Mouse (Mus musculus) cerebellum, adult 9-10 months (tissue): ENCODE results near the gene 6430531B16Rik.

Experiments used
- DNase-seq: peaks from one replicate; pipeline ENCODE4 v3.0.0; 2022

The 6430531B16Rik gene

DNA sequence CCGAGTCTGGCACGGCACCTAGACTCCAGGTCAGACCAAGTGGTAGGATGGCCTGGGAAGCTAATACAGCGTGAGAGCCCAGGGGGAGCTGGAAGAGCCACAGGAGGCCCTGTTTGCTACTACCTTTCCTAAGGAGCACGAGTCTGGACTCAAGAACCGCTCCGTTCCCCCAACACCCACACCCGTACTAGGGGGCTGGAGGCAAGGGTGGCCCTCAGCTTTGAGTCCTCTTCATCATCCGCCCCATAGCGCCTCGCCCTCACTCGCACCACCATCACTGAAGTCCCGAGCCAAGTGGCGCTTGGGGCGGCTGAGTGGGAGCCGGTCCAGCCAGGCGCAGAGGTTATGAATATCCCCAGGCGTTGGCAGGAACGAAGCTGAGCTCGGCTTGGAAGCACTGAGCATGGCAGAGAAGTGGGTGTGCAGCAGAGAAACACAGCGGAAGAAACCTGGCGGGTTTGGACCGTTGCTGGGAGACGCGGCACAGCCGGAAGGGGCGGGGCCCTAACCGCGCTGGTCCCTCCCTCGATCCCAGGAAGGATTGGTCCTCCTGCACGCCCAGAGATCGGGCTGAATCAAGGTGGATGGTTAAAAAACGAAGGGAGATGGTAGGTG is at the start of gene 6430531B16Rik:
Gene 6430531B16Rik (minus strand): TSS at position 478 of the 615 bp plus-strand sequence.
- DNase-seq = peak; percentile 80

DNA sequence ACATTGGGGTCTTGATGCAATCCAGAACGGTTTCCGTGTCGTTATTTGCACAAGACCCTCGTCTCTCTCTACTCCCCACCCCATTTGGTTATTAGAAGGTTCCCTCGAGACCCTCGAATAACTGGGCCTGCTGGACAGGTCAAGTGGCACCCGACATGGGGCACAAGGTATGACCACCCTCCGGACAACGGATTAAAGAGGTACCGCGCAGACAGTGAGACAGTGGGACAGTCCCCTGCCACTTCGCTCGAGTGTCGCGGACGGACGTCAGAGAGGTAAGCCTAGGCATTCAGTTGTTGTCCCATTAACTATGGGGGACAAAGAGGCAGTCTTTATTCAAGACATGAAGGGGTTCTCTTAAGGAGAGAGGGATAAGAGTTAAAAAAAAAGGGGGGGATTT is 32.8 kb upstream of the 6430531B16Rik start:
- no peak for DNase-seq

DNA sequence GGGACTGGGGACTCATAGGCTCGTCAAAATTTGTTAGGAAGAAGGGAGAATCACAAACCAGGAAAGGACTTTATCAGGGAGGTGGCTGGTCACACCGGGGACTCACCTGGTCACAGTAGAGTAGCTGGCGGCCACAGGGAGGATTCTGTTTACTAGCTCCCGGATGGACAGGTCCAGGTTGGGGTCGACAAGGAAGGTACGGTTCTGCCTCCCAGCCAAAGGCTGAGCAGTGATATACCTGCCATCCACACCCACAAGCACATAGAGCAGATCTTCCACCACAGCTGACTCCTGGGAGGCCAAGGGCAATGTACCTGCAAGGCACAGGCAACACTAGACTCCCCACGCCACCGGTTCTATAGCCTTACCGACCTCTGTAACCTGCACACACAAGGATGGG is 29.2 kb upstream of the 6430531B16Rik start:
- DNase-seq = no peak

GRCm38 (mm10) chr7:140006861-140007611 is 28.5 kb upstream of the 6430531B16Rik start:
- DNase-seq = no peak

DNA sequence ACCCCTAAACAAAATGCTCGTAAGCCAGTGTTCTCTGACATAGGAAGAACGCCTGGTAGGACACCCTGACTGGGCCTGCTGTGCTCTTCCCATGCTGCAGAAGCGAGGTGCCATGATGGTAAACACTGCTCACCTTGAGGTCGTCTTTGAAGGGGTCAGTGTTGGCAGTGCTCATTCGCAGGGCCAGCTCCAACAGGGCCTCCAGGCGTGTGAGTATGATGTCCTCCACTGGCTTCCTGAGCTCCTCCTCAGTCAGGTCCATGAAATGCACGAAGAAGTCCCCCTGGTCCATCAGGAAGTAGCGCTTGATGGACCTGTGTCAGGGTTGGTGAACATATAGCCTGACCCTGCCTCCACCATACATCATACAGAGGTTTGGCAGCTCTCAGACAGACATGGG is 26.1 kb upstream of the 6430531B16Rik start:
- no peak for DNase-seq

DNA sequence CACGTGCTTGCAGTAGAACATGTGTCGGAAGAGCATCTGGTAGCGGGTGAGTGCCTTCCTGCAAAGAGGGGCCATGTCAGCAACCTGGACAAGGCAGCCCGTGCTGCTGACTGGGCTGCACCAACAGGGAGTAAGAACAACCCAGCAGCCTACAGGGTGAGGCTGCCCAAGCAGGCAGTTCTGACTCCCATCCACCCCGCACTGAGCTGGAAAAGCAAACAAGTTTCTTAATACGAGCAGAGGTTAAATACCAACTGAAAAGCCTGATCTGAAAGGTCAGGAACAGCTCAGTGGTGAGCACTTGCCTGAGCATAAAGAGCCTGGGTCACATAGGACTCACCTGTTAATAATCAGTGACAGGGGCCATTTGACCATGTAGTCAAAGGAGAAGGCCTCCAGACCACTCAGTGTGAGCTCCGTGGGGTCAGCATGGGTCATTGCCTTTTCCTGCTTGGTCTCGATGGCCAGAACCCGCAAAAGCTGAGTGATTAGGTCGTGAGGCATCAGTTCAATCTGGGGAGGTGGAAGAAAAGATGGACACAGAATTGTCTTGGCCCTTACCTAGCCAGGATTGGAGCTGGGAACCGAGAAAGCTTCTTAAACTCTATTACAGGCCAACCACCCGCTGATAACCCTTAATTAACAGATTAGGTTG is 22.7 kb upstream of the 6430531B16Rik start:
- DNase-seq = no peak

- DNase-seq = no peak
Measured at GRCm38 (mm10) chr7:139998691-139999350, 20.3 kb upstream of the 6430531B16Rik start.

- DNase-seq = peak; percentile 71
Measured at GRCm38 (mm10) chr7:139994676-139995075, 16.1 kb upstream of the 6430531B16Rik start.

- DNase-seq = no peak
Measured at GRCm38 (mm10) chr7:139994202-139994601, 15.6 kb upstream of the 6430531B16Rik start.

DNA sequence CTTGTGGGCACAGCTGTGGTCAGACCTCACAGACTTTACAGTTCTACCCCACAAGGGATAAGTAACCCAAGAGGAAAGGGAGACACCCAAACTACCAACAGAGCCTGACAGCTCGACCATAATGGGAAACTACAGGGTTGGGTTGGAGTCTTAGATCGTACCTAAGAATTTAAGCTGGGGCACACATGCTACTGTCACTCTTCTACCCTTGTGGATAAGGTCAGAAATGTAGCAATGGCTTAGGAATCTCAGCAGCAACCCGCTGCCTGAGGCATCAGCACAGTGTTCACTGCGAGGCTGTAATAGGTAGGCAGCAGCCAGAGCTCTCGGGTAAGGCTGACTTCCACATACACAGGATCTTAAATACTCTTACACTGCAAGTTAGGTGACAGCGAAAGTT is 15.0 kb upstream of the 6430531B16Rik start:
- DNase-seq = no peak

DNA sequence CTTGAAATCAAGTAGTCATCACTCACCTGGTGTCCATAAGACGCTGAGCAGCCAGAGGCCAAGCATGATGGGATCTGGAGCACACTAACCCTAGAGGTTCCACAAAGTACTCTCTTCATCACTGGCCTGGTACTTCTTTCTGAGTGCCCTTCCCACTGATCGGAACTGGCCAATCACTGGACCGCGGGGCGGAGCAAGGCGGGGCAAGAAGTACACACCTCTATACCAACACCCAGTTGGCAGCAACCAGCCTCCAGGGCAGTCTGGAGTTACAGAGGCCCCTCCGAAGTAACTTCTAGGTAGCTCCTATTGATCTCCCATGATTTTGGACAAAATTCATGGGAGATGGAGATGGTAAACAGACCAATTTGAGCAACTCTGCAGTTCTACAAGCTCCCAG is 13.9 kb upstream of the 6430531B16Rik start, which contains the start of gene Adam8:
Gene Adam8 (minus strand): TSS at position 157 of the 400 bp plus-strand sequence.
- no peak for DNase-seq

DNA sequence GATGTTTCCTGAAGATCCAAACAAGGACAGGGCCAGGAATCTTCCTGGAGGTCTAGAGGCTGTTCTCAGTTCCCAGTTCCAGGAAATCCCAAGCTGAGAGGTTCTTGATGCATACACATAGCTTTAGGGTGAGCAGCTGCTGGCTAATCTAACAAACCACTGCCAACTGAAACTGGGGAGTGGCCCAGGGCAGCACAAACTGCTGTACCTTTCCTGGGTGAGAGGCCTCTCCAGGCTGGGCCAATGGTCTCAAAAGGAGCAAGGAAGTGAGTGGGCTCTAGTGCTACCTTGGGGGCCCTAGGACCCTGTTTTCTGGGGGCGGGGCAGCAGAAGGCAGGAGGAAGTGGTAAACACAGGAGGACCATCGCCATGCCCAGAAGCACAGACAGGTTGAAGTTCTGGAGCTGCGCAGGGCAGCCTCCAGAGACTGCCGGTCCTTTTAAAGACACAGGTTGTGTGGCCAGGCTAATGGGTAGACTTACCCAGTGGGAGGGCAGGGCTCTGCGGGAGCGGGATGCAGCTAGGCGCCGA is 12.4 kb upstream of the 6430531B16Rik start:
- DNase-seq = no peak

DNA sequence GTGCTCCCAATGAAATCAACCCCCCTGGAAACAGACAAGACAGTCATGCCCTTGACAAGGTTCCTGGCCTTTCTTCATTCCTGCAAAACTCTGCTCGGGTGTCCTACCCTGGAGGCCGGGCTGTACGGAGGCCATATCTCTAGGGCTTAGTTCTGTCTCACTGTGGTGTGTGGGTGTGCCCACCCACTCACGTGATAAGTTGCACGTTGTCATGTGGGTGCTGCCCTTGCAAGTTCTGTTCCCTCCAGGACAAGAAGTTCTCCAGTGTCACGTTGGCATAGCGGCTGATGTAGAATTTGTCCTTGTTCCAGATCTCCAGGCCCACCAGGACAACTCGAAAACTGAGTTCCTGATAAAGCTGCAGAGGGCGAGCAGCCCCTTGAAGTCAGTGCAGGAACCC is 9.7 kb upstream of the 6430531B16Rik start:
- no peak for DNase-seq

DNA sequence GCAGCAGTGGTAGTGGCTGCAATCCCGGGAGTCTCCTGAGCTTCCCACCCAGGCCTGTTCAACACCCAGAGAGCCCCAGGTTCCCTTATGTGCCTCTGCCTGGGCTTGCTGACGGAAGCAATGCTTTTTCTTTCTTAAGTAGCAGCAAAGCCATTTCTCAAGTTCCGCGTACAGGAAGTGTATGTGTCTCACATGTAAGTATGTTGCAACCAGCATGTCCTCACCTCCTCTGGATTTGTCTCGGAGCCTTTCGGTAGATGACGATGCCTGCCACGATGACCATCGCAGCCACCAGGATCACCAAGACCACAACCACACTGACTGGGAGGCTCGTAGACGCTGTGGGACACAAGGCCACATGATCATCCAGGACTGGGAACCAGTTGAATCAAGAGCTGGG is 6.0 kb upstream of the 6430531B16Rik start:
- no peak for DNase-seq

GRCm38 (mm10) chr7:139982058-139982457 is 3.5 kb upstream of the 6430531B16Rik start:
- no peak for DNase-seq

DNA sequence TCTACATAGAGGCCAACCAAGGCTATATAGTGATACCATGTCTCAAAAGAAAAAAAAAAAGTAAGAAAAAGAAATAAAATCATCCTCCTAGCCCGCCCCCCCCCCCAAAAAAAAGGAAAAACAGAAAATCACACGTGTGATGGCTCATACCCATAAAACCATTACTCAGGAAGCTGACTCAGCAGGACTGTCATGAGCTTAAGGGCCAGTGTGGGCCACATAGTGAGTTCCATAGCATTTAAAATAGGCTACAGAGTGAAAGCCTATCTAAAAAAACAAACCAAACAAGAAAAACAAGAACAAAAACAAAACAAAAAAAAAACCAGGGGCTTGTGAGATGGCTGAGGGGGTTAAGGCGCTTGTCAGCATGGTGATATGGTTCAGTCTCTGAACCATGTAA is 2.2 kb upstream of the 6430531B16Rik start:
- DNase-seq = no peak

- no peak for DNase-seq
Measured at GRCm38 (mm10) chr7:139979011-139979719, 610 bp upstream of the 6430531B16Rik start.

DNA sequence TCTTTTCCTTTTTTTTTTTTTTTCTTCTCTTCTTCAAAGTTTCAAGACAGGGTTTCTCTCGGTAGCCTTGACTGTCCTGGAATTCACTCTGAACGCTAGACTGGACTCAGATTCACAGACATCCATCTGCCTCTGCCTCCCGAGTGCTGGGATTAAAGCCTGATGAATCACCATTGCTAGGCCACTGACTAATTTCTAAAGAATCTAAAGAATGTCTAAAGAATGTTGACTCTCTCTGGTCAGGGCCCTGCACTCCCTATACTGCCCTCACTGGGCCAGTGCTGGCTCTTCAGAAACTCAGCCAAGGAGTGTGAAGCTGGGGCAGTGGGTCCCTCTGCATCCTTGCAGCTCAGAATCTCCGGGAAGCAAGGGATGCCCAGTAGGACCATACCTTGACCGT is 3.1 kb downstream of the 6430531B16Rik start:
- no peak for DNase-seq

DNA sequence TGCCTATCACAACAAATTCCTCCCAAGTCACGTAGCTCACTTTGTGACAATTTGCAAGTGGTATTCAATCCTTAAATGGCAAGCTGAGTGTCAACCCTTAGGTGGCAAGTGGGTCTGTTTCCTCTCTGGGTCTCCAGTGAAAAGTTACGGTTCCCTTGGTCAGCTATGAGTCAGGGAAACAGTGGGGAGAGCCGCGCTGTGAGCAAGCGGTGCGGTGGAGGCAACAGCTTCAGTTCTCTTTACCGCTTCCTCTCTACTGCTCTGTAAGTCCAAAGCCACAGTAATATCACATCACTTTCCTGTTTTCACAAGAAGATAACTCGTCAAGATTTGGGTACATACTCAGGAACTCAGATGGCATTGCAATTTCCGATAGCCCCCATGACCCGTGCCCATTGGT is 4.2 kb downstream of the 6430531B16Rik start:
- DNase-seq = no peak

DNA sequence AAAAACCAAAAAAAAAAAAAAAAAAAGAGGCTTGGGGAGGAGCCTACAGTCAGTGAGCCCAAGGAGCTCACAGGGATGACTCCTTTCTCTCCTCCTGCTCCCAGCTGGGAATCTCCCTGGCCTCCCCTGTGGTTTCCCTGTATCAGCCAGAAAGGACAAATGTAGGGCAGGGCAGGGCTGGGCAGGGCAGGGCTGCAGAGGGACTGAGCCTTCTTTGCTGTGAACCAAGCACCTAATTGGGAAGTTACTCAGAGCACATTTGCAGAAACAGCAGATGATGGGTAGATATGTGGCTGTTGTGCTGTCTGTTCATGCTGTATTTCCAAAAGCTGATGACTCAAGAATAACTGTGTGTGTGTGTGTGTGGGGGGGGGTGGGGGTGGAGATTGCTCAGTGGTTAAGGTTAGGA is 5.6 kb downstream of the 6430531B16Rik start:
- no peak for DNase-seq

GRCm38 (mm10) chr7:139971436-139971835 is 7.1 kb downstream of the 6430531B16Rik start:
- DNase-seq = no peak

DNA sequence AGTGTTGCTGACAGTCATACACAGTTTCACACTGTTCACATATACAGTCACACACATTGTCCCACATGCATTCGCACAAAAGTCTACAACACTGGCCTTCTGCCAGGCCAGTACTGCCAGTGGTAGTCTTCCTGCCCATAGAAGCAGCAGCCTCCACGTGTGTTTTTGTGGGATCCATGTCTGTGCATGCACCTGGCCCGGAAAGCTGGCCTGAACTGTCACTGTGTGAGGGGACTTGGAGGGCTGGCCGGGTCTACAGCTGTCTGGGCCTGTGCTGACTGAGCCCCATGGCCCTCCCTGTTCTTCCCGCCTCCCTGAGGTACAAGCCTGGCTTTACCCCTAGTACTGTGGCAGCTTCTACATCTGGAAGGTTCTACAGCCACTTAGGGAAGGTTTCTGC is 7.6 kb downstream of the 6430531B16Rik start:
- DNase-seq = no peak
